Mouse (Mus musculus): ENCODE results near the gene Nkpd1.

DNA sequence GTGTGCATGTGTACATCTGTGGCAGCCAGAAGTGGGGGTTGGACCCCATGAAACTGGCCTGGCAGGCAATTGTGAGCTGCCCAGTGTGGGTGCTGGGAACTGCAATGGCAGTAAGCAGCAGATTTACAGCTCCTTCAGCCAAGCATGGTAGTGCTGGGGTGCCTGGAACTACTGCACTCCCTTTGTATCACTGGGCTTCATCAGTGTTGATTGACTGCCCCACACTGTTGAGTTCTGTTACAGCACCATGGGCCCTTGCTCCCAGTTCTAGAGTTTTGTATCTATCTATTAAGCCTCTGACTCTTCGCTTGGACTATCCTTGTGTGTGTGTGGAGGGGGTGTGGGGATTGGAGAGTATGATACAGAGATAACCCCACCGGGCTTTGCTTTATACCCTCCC is 40.6 kb upstream of the Nkpd1 start:
- TF ChIP-seq POLR2A (IDR thresholded peaks at IDR 0.05; ENCODE audit: insufficient read depth, low read depth, low read length) (no peak), CTCF (IDR thresholded peaks at IDR 0.05) (peak; percentile 38), EP300 (IDR thresholded peaks at IDR 0.05; ENCODE audit: insufficient read depth, low read depth, low read length) (no peak)
